Mouse (Mus musculus) thymus, postnatal 14 days (tissue): ENCODE results near the gene Arl5a.
A peak's percentile ranks its signal among the peaks of the same experiment; 100 is the strongest.

Experiments
- DNase-seq: peaks from one replicate; pipeline ENCODE4 v3.0.0; 2021

Arl5a gene

DNA sequence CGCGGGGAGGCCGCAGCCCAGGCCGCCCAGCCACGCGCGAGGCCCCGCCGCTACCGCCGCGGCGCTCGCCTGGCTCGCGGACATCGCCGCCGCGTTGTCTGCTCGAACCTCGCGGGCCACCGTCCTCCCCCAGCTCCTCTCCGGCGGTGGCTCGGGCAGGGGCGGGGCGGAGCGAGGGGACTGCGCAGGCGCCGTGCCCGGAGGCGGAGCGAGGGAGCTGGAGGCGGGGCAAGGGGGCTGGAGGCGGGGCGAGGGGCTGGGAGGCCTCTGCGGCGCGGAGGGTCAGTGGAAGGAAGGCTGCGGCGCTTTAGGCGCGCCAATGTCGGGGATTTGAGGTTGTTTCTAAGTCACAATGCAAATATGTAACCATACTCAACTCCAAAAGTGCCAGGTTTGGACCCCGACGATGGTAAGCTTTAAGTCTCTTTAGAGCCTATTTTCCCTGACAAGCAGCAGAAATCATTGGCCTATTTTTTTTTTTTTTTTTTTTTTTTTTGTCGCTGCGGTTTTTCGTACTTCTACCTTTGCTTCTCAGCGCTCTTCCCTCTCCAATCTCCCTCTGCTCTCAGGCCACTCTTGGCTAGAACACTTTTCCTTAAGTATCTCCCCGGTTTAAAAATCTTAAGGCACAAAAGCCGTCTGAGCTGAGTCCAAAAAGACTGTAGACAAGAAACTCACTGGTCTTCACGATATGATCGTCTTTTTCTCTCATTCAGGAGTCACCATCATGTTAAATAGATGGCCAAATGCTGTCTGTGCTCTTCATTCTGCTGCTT is at the start of gene Arl5a:
Gene Arl5a (minus strand): TSS at position 155 of the 776 bp plus-strand sequence.
- DNase-seq, result peak; percentile 97

DNA sequence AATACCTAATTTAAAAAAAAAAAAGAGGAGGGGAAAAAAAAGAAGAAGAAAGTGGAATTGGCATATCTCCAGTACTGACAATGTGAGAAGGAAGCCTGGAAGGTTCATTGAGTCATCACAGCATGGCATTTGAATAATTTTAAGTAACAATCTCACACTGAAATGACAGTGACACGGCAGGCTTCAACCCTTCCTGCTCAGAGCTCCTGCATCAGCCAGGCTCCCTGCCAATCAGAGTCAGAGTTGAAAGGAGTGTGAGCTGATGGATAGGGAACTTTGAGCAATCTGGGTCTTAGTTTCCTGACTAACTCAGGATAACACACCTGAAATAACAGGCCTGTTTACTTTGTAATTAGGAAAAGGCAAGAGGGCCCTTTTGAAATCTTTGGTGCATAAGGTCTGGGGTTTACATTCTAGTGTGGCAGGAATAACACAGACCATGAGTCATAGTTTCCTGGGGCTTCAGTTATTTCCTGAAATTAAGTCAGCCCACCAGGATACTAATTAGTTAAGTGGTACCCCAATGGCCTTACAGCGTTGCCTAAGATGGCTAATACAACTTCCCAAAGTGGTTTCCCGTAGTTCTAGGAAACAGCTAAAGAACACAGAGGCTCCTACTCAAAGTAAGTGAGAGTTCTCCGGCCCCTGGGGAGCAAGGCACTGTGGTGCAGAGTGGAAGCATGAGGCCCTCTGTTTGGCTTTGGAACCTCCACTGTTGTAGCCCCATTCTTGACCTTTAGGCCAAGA is 47.0 kb upstream of the Arl5a start:
- DNase-seq, result no peak

DNA sequence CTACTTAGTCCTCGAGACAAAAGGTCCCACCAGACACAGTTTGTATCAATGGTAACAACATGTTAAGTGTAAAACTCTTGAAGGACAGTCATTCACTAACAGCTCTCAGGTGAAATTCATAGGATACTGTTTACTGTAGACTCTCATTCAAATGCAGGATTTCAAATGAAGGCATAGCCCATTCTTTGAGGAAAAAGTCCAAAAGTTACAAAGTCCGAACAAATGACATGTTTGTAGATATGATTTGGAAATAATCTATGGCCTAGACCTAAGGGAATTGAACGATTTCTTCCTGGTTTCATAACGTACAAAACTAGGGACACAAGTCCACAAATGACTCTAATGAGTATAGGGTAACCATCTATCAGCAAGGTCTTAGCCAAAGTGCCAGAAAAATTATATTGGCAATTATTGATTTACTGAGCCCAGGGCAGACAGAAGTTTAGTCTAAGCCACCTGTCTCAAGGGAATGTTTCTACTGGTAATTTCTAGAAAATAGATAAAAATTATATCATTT is 45.4 kb upstream of the Arl5a start:
- no peak for DNase-seq

DNA sequence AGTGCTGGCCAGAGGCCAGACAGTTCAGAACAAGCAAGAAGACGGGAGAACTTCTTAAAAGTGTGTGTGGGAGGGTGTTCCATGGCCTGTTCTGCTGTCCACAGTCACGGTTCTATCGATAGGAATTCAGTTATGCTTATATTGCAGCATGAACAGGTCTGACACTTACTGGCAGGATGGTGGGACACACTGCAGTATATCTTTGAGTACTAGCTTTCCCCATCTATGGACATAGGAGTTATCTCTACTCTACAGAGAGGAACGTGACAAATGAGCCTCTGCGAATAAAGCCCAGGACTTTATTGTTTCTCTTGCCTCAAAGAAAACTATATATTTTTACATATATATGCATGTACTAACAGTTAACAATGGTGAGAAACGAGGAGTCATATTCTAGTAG is 42.9 kb upstream of the Arl5a start:
- DNase-seq, result no peak

DNA sequence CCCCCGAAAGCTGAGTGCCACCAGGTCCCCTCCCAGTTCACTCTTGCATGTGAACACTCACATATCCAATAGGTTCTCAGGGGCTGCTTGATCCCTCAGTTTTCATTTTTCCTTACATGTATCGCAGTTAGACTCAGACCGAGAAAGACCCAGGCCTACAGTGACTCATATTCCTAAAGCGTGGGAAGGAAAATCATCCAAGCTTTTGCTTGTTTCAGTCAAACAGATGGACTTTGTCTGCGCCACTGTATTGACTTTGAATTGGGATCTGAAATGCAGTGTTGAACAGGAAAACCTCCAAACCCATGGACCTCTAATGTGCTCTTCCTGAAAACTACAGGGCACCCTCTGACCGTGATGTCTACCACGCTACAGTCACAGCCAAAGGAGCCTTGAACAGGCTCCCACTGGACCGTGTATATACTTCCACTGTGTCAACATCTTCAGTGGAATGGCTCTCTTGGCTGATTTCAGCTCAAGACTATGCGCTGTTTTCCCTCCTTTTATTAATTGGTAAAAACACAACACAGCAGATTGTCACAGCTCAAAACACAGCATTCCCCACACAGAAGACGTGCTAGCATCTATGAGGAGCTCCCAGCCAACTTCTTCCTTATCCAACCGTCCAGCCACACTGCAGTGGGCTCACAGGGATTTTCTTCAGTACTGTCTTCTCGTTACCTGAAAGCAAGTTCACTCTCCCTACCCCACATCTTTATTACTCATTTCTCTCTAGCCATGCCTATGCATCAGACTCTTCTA is 36.7 kb upstream of the Arl5a start:
- no peak for DNase-seq

DNA sequence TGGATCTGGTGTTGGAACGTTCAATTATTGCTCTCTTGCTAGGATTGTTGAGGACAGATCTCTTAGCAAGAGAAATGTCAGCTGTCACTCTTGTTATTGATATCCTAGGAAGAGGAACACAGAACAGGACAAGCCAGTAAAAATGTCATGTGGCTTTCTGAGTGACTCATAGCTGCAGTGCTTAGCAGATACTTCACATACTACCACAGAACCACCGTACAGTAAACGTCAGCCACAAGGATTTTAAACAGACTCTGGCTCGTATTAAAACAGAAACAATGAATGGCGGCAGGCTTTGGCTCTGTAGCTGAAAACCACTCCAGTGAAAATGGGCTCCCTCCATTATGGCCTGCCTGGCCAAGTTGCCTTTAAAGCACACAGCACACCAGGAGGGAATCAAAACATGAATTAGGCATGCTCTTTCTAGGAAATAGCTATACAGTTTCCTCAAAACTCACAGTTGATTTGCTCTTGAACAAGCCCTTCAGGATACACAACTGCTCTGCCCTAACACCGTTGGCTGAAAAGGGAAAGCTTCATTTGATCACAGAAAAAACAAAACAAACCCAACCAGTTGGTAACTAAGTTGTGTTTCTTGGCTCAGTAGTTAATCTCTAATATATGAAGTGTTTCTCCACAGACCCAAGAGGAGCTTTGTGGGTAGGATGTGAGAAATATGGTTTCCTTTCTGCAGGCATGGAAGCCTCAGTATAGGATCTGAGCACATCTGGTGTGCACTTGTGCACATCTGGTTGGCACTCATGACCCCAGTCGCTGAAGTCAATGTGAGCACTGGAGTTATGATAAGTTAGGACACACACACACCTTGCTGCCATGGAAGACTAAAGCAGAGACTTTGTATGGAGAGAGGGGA is 31.1 kb upstream of the Arl5a start:
- no peak for DNase-seq

DNA sequence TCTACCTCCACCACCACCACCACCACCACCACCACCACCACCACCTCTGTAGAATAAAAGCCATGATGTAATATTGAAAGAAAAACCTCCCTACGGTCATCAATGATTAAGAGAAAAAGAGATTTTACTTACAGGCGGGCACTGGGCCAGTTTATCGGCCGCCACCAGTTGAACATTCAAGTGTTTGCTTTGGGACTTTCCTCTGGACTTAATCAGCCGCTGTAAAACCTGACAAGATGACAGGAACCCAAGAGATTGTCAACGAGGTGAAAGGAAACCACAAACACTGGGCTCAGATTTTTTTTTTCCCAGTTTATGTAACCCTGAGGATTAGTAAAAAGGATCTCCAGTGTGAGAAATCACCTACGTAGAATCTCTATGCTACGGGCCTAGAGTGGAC is 25.1 kb upstream of the Arl5a start:
- DNase-seq, result no peak

DNA sequence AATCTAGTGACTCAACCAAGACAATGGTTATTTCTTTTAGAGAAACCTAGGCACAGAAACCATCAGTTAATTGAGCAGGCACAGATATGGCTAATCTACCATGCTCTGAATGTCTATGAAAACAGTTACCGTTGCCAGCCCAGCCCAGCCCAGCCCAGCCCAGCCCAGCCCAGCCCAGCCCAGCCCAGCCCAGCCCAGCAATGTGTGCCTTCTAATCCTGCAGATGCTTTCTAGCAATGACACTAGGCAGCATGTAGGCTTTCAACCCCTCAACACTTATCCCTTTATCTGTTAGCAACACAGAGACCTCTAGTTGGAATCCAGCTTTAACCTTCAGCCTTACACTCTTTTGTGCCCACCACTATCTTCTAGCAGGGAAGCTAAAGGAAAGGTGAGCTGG is 24.2 kb upstream of the Arl5a start:
- DNase-seq, result no peak

DNA sequence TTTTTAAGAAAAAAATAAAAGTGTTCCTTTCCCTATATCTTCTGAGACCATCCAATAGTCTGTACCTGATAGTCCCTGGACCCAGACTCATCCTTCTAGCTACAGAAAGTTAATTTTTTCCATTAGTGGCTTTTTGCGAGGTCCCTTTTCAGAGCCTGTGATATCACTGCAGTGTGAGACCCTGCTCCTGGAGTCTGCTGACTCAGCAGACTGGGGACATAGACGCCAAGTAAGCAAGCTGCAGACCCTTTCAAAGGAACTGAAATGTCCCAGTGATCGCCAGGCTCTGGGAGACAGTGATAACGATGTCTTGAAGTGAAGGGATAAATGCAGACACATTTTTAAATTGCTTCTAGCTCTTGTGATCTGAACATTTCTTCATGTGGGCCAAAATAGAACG is 21.9 kb upstream of the Arl5a start:
- DNase-seq, result no peak

DNA sequence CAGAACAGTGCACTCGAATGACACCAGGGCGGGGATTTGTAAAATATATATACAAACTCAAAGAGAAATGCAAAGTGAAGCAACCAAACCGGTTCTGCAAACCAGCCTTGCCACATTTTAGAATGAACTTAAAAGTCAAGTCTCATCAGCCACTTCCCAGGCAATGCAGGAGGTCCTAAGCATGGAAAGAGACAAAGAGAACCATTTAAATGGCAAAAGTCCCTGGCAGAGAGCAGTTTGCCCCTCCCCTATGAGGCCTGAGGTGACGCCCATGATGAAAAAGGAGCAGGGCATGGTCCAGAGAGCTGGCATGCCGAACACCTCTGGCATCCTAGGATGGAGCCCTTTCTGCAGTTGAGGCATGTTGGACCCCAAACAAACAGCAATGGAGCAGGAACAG is 17.4 kb upstream of the Arl5a start:
- DNase-seq, result no peak

DNA sequence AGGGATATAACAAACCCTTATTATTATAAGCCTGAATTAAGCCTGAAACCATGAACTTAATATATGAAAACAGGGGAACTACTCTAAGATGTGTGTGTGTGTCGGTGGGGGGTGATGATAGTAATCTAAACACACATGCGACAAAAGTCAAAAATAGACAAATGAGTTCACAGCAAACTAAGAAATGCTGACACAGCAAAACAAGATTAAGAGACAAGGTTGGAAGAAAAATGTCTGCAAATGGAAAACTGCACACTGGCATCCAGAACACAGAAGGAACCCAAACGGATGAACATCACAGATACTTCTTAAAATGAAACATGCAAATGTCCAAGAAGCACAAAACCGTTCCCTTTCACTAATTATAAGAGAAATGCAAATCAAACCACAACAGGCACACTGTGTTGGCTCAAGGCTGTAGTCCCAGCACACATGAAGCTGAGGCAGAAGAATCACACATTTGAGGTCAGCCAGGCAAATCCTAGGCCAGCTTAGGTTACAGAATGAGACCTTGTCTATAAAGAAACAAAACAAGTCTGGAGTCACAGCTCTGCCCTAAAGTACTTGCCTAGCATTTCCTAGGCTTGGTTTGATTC is 15.8 kb upstream of the Arl5a start:
- no peak for DNase-seq

DNA sequence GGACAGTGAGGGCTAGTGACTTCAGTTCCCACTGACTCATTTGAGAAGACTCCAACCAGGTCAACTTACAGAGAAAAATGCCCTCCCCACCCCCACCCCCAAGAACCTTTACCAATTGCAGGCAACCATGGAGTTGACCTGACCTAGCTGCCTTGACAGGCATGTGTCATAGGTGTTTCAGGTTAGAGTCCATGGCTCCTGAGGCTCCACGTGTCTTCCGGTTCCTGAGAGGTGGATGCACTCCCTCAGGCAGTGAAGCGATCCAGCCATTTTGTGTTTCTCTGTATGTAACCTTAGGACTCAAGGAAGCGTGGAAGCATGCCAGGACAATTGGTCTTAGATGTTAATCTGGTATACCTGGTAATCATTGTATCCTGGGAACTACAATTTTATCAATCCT is 13.7 kb upstream of the Arl5a start:
- no peak for DNase-seq

DNA sequence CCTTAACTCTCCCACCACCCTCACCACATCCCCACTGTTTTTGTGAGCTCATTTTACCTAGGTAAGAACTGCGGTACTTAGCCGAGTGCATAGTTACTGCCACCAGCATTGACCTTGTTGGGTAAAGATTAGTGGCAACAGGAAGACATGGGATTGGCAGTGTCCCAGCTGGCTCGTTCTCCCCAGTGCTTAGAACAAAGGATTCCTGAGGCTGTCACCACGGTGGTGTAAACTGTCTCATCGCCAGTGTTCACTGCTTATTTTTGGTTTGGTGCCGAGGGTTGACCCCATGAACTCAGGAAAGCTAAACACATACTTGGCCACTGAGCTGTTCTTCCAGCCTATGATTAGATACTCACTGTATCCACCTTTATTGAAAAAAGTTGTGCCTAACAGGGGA is 13.3 kb upstream of the Arl5a start:
- no peak for DNase-seq

DNA sequence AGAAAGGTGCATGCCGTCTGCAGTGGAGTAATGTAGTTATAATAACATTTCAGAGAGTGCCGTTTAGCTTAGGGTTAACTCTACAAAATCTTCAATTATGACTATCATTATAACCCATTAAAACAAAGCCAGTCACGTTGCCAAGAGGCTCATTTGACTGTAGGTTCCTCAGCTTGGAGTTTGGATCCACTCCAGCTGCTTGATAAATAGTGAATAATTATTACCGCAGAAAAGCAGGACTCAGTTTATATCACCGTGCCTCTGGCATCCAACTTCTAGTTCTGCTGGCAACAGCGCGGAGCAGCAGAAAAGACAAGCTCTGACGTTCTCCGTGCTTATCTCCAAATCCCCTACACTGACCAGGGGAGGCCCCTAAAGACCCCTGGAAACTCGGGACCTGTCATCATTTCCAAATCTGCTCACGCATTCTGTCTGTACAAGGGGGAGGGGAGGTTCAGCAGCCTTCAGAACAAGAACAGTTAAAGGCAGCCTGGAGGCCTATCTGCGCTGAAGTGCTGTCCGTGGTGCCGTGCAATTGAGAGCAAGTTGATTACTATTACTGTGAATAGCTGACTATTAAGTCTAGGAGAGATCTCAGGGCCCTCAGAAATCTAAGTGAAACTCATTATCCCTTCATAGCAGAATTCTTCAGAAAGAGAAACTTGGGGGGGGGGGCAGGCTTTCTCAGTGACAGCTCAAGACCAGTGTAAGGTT is 11.4 kb upstream of the Arl5a start:
- no peak for DNase-seq

DNA sequence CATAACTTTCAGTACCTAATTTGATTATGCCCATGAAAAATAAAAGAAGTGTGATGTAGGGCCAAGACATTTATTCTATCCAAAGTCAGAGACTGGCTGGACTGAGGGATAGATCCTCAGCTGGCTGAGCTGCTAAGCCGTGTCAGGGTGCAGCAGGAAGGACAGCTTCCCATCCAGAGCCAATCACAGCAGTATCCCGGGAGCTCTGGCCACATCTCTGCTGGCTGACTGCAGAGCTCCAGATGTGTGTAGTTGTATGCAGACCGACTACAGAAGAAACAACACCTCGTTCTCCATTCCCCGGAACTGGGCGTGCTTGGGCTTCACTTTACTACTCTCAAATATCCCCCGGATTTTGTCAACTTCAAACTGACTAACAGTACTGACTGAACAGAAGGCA is 8.7 kb upstream of the Arl5a start:
- no peak for DNase-seq

DNA sequence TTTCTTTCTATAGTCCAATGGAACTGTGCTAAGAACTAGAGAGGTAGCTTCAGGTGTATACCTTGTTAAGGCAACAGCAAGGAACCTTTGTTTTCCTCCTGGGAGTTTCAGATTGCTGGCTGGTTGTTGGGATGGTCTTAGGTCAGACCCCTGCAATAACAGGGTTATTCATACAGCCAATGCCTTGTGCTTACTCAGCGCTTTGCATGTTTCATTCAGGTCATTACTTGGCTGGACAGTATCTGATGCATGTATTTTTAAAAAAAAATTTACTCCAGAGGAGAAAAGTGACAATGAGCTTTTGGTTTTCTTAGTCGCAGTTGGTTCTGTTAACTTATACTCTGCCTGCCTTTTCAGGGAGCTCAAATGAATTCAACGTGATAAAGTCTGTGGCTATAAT is 2.7 kb upstream of the Arl5a start:
- no peak for DNase-seq

DNA sequence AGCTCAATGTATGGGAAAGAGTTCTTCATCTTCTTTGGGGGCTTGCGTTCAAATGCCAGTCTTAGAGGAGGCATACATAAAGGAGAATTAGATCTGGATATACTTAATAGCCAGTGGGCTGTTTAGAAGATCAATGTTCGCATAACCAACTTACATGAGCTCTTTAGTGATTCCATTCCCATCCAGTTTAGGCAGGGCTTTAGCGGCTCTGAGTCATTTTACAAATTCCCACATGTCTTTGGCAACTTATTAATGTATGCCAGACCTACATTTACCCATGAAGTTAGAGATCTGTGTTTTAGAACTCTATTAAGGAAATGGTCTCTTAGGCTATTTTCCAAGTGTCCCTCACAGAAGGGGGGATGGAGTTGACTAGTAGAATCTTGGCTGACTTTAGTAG is 1.3 kb upstream of the Arl5a start:
- no peak for DNase-seq

DNA sequence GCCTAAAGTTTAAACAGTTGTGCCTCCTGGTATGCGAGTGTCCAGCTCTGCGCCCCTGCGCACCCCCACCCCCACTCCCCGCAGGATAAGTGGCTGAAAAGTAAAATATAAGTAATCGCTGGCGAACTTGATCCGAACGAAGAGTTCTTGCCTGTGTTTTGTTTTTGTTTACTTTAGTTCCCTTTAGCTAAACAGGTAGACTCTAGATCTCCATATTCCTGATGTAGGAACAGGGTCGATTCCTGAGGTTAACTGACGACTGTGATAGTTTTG is 758 bp upstream of the Arl5a start:
- DNase-seq, result no peak

DNA sequence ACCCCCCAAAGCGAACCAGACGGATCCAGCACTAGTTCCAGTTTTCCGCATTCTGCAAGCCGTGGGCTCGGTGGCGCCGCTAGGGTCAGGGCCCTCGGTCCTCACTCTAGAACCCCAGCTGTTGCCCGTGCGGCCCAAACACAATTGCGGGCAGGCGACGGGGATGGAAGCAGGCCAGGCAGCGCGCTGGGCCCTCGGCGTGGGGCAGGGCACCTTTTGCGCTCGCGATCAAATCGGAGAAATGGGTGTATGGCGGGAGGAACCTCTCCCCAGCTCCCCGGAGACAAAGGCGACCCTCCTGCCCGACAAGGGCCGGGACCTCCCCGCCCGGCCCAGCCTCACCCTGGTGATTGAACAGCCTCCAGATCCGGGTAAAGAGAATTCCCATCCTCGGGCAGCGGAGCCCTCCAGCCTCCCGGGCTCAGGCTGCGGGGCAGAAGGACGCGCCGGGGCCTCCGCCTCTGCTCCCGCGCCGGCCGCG is 413 bp downstream of the Arl5a start:
- DNase-seq, result no peak

DNA sequence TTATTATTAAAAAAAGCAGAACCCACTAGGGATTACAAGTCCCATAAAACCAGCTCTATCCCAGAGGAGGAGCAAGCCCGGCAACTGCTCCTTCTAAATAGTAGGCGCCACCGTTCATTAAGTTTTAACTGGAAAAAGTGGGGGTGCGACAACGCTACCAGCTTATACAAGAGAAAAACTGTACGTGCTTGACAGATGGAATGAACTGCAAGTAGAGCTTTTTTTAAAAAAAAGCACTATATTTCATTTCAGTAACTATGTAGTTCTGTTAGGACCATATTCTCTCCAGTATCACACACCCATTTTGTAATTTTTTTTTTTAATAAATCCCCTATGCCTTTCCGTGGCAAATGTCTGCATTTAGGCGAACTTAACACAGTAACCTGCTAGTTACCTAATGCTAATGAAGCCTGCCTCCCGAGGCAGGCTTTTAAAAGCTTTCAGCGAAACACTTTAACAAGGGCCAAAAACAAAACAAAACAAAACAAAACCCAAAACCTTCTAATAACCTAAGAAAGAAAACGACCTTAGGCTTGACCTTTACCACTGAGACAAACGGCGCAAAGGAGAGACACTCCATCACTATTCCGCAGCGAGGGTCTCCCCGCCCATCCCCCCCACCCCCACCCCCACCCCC is 972 bp downstream of the Arl5a start:
- peak; percentile 14 for DNase-seq
